Mouse (Mus musculus) layer of hippocampus, adult 2 months (tissue): ENCODE results near the gene Ypel3. TPM values are rescaled to one million over a fixed set of nuclear protein-coding genes. Genes with fewer than 3 reads are reported as not detected.

Experiments used
- DNase-seq, 2 experiments: peaks; one replicate each; pipeline ENCODE4 v3.0.0; 2022; ENCODE audit warnings: low spot score in 2 of 2
- H3K27ac ChIP-seq: fragments of 200-600 bp; 2 replicates; pipeline ENCODE4 v1.8.1; 2022
- H3K4me3 ChIP-seq: fragments of 200-600 bp; 2 replicates; pipeline ENCODE4 v1.8.1; 2022; ENCODE audit warnings: mild to moderate bottlenecking
- CTCF ChIP-seq: fragments of 200-600 bp; conservative IDR thresholded peaks from 2 replicates; pipeline ENCODE4 v1.8.1; 2022; ENCODE audit warnings: antibody characterized with exemption, mild to moderate bottlenecking, moderate library complexity
- total RNA-seq, 2 experiments: library from RNA; stranded (reverse); gene quantifications; 2 replicates each; pipeline ENCODE4 v1.2.3; 2021

The Ypel3 gene
- total RNA-seq, 2 experiments from 2014 or later, result 283 to 289 TPM

DNA sequence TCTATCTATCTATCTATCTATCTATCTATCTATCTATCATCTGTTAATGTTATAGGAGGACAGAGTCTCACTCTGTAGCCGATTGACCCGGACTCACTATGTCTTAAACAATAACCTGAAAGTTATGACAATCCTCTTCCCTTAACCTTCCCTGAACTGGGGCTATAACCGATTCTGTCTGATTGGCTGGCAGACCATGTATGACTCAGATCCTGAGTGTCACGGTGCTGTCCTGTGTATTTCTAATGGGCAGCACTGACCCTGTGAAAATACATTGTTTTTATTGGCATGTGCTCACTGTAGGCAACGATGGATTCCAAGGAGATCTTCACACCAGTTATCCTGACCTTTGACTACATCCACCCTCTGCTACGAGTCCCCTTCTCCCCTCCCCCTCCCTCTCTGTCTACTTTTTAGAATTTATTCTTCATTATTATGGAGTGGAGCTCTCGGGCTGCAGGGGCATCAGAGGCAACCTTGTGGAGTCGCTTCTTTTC, 39.0 kb downstream of the Ypel3 start:
- DNase-seq, result no peak
- H3K4me3 ChIP-seq, result no peak overlapping the region

DNA sequence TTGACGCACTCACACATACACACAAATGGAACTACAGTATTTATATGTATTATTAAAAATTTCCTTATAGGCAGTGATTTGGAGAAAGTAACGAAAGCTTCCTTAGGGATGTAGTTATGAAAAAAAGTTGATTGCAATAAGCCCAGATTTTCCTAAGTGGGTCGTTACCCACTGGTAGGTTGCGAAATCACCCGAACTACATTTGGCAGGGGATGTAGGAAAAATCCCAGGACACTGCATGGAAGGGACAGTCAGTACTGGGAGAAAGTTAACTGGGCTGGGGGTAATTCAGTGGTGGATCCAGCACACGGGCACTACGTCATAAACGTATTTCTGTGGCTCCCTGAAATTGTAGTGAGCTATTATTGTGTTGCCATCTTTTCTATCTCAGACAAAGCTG, 39.7 kb downstream of the Ypel3 start:
- no peak overlapping the region for H3K4me3 ChIP-seq
- TF ChIP-seq CTCF, result no peak
- no peak for DNase-seq
- H3K27ac ChIP-seq, result no peak overlapping the region

More for the DNA sequence above, 39.0 kb downstream of the Ypel3 start:
- no peak for TF ChIP-seq CTCF
- H3K27ac ChIP-seq, result no peak overlapping the region

DNA sequence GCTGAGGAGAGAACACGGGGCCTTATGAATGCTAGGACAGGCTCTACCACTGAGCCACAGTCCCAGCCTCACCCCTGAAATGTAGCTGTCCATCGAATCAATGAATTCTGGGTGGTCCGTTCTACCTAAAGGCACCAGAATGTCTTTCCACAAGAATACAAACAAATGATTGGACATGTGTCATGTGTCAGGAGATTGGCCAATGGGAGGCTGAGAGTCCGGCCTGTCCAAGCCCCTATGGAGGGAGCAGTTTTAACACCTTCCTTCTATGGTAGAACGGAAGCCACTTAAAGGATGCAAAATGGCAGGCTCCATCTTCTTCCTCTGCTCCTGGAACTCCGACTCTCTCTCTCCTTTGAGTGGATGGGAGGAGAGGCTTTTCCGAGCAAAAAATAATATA, 40.8 kb downstream of the Ypel3 start:
- Histone ChIP-seq H3K27ac (no peak overlapping the region), H3K4me3 (no peak overlapping the region)
- no peak for DNase-seq
- TF ChIP-seq CTCF, result no peak

DNA sequence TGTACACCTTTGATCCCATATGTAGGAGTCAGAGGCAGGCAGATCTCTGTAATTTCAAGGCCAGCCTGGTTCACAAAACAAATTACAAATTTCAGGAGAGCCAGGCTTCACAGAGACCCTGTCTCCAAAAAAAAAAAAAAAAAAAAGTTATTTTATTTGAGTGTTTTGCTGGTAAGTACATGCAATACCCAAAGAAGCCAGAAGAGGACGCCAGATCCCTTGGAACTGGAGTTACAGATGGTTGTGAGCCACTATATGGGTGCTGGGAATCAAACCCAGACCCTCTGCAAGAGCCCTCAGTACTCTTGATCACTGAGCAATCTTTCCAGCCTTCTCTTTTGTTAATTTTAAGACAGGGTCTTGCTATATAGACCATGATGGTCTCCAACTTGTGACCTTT, 42.1 kb downstream of the Ypel3 start:
- no peak overlapping the region for H3K27ac ChIP-seq
- H3K4me3 ChIP-seq, result no peak overlapping the region
- peak; percentile 53 for TF ChIP-seq CTCF
- no peak for DNase-seq

DNA sequence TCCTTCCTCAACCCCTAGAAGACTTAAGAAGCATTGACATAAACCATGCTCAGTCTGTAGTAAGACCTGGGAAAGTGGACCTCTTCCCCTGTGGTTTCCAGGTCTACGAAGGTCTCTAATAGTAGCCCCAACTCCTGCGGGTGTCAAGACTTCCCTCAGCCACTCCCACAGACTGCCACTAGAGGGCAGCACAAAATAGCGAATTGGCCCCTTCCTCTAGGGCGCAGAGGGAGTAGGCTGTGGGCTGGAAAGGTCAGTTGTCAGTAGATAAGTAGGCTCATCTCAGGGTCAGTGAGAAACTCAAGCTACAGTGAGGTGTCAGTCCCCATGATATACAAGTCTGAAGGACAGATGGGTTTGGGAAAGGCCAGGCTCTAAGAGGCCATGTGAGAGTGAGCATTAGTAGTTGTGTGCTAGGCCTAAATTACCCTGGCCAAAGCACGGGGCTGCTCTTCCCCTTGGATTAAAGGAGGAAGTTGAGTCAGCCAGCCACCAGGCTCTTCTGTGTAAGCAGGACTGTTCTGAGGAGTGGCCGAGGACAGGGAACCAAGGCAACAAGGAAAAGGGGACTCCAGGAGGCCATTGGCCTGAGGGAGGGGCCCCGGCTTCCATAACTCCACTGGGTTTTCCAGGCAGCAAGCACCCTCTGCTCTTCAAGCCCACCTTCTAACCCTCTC, 45.2 kb downstream of the Ypel3 start:
- Histone ChIP-seq H3K27ac (peak overlapping the region; percentile 96), H3K4me3 (no peak overlapping the region)
- TF ChIP-seq CTCF, result peak; percentile 98
- peak; percentile 76 to 87 for DNase-seq

DNA sequence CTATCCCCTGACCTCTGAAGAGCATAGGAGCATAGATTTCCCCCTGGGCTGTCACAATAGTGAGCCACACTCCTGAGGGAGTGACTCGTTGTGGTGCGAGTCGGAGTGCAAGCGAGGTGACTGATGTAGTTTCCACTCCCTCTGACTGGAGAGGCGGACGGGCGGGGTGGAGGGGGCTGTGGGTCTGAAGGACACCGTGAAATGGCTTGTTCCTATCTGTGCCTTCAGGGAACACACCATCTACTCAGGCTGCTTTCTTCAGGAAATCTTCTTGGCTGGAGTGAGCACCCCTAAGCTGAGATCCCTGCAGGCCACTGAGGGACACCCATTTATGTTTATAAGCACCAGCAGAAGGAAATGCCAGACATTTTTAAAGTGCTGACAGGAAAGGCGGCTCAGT, 46.0 kb downstream of the Ypel3 start:
- no peak for DNase-seq
- H3K27ac ChIP-seq, result peak overlapping the region; percentile 96
- TF ChIP-seq CTCF, result no peak
- peak overlapping the region; percentile 77 for H3K4me3 ChIP-seq

DNA sequence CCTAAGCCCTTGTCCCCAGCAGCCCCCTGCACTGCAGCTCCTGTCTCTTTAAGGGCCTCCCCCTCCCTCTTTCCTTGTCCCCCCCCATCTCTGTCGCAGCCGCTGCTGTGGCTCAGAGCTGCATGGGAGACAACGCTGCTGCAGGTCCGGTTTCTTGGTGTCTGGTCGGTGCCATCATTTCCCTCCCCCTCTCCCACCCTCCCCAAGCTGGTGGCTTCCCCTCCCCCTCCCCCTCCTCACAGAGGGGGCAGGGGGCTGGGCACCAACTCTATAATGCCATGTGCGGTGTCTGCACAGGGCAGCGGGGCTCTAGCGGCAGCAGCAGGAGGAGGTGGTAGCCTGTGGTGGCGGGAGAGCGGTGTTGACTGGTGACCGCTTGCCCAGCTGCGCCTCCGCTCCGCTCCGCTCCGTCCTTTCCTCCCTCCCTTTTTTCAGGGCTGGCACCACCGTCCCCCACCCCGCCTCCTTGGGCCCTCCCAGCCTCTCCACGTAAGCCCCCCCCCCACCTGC, 46.5 kb downstream of the Ypel3 start:
- DNase-seq, result no peak
- peak overlapping the region; percentile 77 for H3K4me3 ChIP-seq
- H3K27ac ChIP-seq, result peak overlapping the region; percentile 96
- no peak for TF ChIP-seq CTCF

DNA sequence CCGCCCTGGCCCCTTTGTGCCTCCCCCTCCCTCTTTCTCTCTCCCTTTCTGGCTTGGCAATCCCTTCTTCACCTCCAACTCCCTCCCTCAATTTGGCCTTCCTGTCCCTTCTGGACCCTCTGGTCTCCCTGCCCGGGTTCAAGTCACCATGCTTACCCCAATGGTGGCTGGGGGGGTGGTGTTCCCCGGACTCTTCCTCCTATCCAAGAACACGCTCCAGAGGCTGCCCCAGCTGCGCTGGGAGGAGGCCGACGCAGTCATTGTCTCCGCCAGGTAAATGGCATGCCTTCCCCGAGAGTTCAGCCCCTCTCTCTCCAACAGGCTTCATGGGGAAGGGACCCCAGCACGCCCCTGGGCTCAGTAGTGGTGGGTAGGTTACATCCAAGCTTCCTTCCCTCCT, 47.2 kb downstream of the Ypel3 start:
- H3K4me3 ChIP-seq, result peak overlapping the region; percentile 77
- H3K27ac ChIP-seq, result peak overlapping the region; percentile 96; the same call in 1 of the 2 replicates
- TF ChIP-seq CTCF, result no peak
- DNase-seq, result no peak

DNA sequence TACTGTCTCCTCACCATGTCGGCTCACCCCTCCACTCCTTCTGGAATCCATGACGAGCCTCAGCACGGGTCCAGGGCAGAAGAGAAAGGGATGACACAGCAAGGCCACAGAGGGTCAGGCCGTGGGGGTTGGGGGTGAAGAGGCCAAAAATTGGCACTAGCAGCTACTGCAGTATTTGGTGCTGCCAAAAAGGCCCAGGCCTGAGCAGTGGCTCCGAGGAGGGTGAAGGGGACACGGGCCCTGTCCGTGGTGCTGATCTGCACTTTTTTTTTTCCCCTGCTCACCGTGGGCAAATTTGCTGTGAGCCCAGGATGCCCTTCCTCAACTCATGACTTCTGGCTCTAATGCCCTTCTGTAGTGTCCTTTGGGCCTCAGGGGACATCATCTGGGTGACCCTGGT, 48.6 kb downstream of the Ypel3 start:
- no peak for TF ChIP-seq CTCF
- no peak for DNase-seq
- no peak overlapping the region for H3K27ac ChIP-seq
- H3K4me3 ChIP-seq, result no peak overlapping the region

DNA sequence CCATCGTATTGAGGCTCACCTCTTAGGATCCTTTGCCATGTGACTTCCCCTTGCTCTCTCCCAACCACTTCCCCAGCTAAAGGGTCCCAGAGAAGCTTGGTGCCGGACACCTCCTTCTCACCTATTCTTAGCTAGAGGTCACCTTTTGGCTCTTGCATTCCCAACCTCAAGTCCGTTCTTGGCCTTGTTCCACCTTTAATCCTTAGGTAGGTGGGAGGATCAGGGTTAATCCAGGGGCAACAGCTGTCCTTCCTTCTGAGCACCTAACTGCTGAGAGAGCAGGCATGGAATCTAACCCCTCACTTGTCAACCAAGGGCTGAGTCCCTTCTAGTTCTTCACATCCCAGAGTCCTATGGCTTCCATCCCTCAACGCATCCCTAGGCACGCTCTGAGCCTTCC, 49.2 kb downstream of the Ypel3 start:
- H3K4me3 ChIP-seq, result no peak overlapping the region
- no peak for TF ChIP-seq CTCF
- no peak overlapping the region for H3K27ac ChIP-seq
- no peak for DNase-seq

Other genes with a start within 250 kb of the Ypel3 start
- 100 to 1,000 TPM; 174 to 190 TPM for gene Eif3c, start 210.5 kb upstream of the Ypel3 start, total RNA-seq
- under 1 TPM; 0.37 to 0.44 TPM for gene Apobr, start 192.0 kb upstream of the Ypel3 start, total RNA-seq
- gene Cln3, start 191.1 kb upstream of the Ypel3 start, total RNA-seq, result 10 to 100 TPM; 28.4 to 36.4 TPM
- not detected for gene Il27, start 182.0 kb upstream of the Ypel3 start, total RNA-seq
- gene Nupr1, start 146.1 kb upstream of the Ypel3 start, total RNA-seq, result 10 to 100 TPM; 10.3 to 12.2 TPM
- 10 to 100 TPM; 27.8 to 28.4 TPM for gene Sgf29, start 127.6 kb upstream of the Ypel3 start, total RNA-seq
- gene Sult1a1, start 100.5 kb upstream of the Ypel3 start, total RNA-seq, result 1 to 10 TPM; 9.1 to 9.4 TPM
- gene Bola2, start 81.6 kb upstream of the Ypel3 start, total RNA-seq, result 100 to 1,000 TPM; 103 to 112 TPM
- 10 to 100 TPM; 18.9 to 22.3 TPM for gene Slx1b, start 81.2 kb upstream of the Ypel3 start, total RNA-seq
- gene Coro1a, start 69.2 kb upstream of the Ypel3 start, total RNA-seq, result 100 to 1,000 TPM; 130 to 135 TPM
- gene Mapk3, start 17.4 kb upstream of the Ypel3 start, total RNA-seq, result 100 to 1,000 TPM; 170 to 175 TPM
- 1 to 10 TPM; 3.1 to 7.0 TPM for gene Gdpd3, start 10.6 kb upstream of the Ypel3 start, total RNA-seq
- gene Tbx6, start 4.5 kb downstream of the Ypel3 start, total RNA-seq, result 1 to 10 TPM in 1 of 2 experiments, under 1 TPM in 1; 0.54 to 1.0 TPM
- 10 to 100 TPM; 50.2 to 54.9 TPM for gene Ppp4c, start 15.5 kb downstream of the Ypel3 start, total RNA-seq
- 10 to 100 TPM; 73.8 to 74.7 TPM for gene Fam57b, start 20.7 kb downstream of the Ypel3 start, total RNA-seq
- gene 4930451I11Rik, start 54.7 kb downstream of the Ypel3 start, total RNA-seq, result not detected
- gene Doc2a, start 70.5 kb downstream of the Ypel3 start, total RNA-seq, result 10 to 100 TPM; 19.2 to 20.5 TPM
- 10 to 100 TPM; 32.2 to 38.5 TPM for gene Hirip3, start 85.0 kb downstream of the Ypel3 start, total RNA-seq
- 10 to 100 TPM; 49.2 to 49.4 TPM for gene Ino80e, start 85.4 kb downstream of the Ypel3 start, total RNA-seq
- gene Taok2, start 107.7 kb downstream of the Ypel3 start, total RNA-seq, result 100 to 1,000 TPM; 154 to 163 TPM
- 10 to 100 TPM; 21.4 to 23.3 TPM for gene Tmem219, start 146.0 kb downstream of the Ypel3 start, total RNA-seq
- gene Kctd13, start 151.9 kb downstream of the Ypel3 start, total RNA-seq, result 100 to 1,000 TPM; 164 to 166 TPM
- 10 to 100 TPM; 31.7 to 36.1 TPM for gene Asphd1, start 172.6 kb downstream of the Ypel3 start, total RNA-seq
- gene Sez6l2, start 173.6 kb downstream of the Ypel3 start, total RNA-seq, result 100 to 1,000 TPM; 439 to 458 TPM
- gene Cdipt, start 199.0 kb downstream of the Ypel3 start, total RNA-seq, result 100 to 1,000 TPM; 155 to 167 TPM
- not detected for gene Cdiptos, start 199.1 kb downstream of the Ypel3 start, total RNA-seq
- 10 to 100 TPM in 1 of 2 experiments, 1 to 10 TPM in 1; 8.0 to 10.1 TPM for gene Mvp, start 237.7 kb downstream of the Ypel3 start, total RNA-seq
- gene Pagr1b, start 239.5 kb downstream of the Ypel3 start, total RNA-seq, result under 1 TPM in 1 of 2 experiments, not detected in 1; 0.90 TPM
- 10 to 100 TPM; 17.4 to 43.4 TPM for gene Pagr1a, start 240.4 kb downstream of the Ypel3 start, total RNA-seq
- 10 to 100 TPM; 53.6 to 62.4 TPM for gene Gm42742, start 244.1 kb downstream of the Ypel3 start, total RNA-seq
- 100 to 1,000 TPM; 243 to 275 TPM for gene Prrt2, start 244.3 kb downstream of the Ypel3 start, total RNA-seq